28 mouse cellular contexts compared by ENCODE assay signal in genomic region chr9:94950676-94951075, GRCm38 (mm10).
DNase-seq lines count a peak whose midpoint lies in the region; ATAC-seq and TF ChIP-seq lines count a peak whose summit lies in the region.
"Had no signal": no experiment of that assay in that cellular context is flagged by ENCODE, and none has a peak within 500 bp of the region (broad histone marks: within the 10 kb centered on the region; RNA-seq: fewer than 3 reads in every experiment).

No protein-coding gene starts in this region.

- H3K79me2 ChIP-seq in myocyte (ENCODE audit: control insufficient read depth, insufficient read depth): no peaks in the 10 kb centered on the region

- peak; percentile 7 for DNase-seq in embryonic facial prominence, embryonic 14.5 days (ENCODE audit: low spot score)
- DNase-seq in embryonic facial prominence, embryonic 10.5 days (ENCODE audit: low spot score): no peak
- DNase-seq in right cerebral cortex, adult 18-20 months: peak; percentile 14
- no peak for DNase-seq in right cerebral cortex, postnatal 4 days
- DNase-seq in liver, postnatal 0 days: no peak
- no peak for DNase-seq in frontal cortex, postnatal 14 days (ENCODE audit: low spot score in 2 of 2)
- DNase-seq: adrenal gland, adult 2 months; cerebellum, adult 8-10 months; gastrocnemius, postnatal 10 days; heart, postnatal 14 days; kidney, adult 2 months; kidney, postnatal 10 days; liver; lung, embryonic 14.5 days; lung, postnatal 14 days; right cerebral cortex, postnatal 14 days; spleen, adult 18-20 months; thymus, postnatal 14 days had no signal

- no peak overlapping the region for H3ac ChIP-seq in myocyte (ENCODE audit: control insufficient read depth, insufficient read length)

- H3K9ac ChIP-seq in embryonic facial prominence, embryonic 14.5 days (ENCODE audit: low read depth, low read length): no peak overlapping the region
- no peak overlapping the region for H3K9ac ChIP-seq in liver, postnatal 0 days (replicated peaks)
- H3K9ac ChIP-seq: embryonic facial prominence, embryonic 15.5 days; forebrain, embryonic 13.5 days; liver, embryonic 14.5 days; lung, embryonic 14.5 days; midbrain, embryonic 12.5 days; neural tube, embryonic 13.5 days had no signal

- TF ChIP-seq EP300 in liver, postnatal 0 days (IDR thresholded peaks at IDR 0.05; ENCODE audit: low read depth): no peak

- no peaks in the 10 kb centered on the region for H3K9me3 ChIP-seq in embryonic facial prominence, embryonic 14.5 days (ENCODE audit: control insufficient read depth, low read length)
- H3K9me3 ChIP-seq in embryonic facial prominence, embryonic 10.5 days: no peaks in the 10 kb centered on the region
- no peaks in the 10 kb centered on the region for H3K9me3 ChIP-seq in liver, postnatal 0 days (ENCODE audit: low read length)
- H3K9me3 ChIP-seq: embryonic facial prominence, embryonic 15.5 days; forebrain, embryonic 13.5 days had no signal

- no peak overlapping the region for H3K27ac ChIP-seq in embryonic facial prominence, embryonic 14.5 days (replicated peaks; ENCODE audit: low read depth, low read length)
- H3K27ac ChIP-seq in embryonic facial prominence, embryonic 10.5 days (replicated peaks): no peak overlapping the region
- H3K27ac ChIP-seq in liver, postnatal 0 days (ENCODE audit: low read depth): no peak overlapping the region
- H3K27ac ChIP-seq: embryonic facial prominence, embryonic 15.5 days; forebrain, embryonic 13.5 days; liver, embryonic 14.5 days; midbrain, embryonic 12.5 days; neural tube, embryonic 13.5 days had no signal

- no peaks in the 10 kb centered on the region for H3K36me3 ChIP-seq in embryonic facial prominence, embryonic 14.5 days (ENCODE audit: control insufficient read depth, insufficient read depth, low read length)
- no peaks in the 10 kb centered on the region for H3K36me3 ChIP-seq in embryonic facial prominence, embryonic 10.5 days (replicated peaks)
- no peaks in the 10 kb centered on the region for H3K36me3 ChIP-seq in myocyte (ENCODE audit: control insufficient read depth, insufficient read depth)
- no peaks in the 10 kb centered on the region for H3K36me3 ChIP-seq in liver, postnatal 0 days (replicated peaks; ENCODE audit: insufficient read depth, low read length)
- H3K36me3 ChIP-seq: embryonic facial prominence, embryonic 15.5 days; midbrain, embryonic 12.5 days; neural tube, embryonic 13.5 days had no signal

- TF ChIP-seq POLR2A in myocyte (IDR thresholded peaks at IDR 0.05; ENCODE audit: insufficient read length, low read depth): no peak

- H3K27me3 ChIP-seq in embryonic facial prominence, embryonic 14.5 days (replicated peaks; ENCODE audit: control insufficient read depth, insufficient read depth, low read length): no peaks in the 10 kb centered on the region
- H3K27me3 ChIP-seq in embryonic facial prominence, embryonic 10.5 days (replicated peaks; ENCODE audit: low read depth, poor library complexity, severe bottlenecking): no peaks in the 10 kb centered on the region
- no peaks in the 10 kb centered on the region for H3K27me3 ChIP-seq in myocyte (ENCODE audit: control insufficient read depth, insufficient read depth, insufficient read length)
- no peaks in the 10 kb centered on the region for H3K27me3 ChIP-seq in liver, postnatal 0 days (ENCODE audit: insufficient read depth, low read length)
- H3K27me3 ChIP-seq: embryonic facial prominence, embryonic 15.5 days; forebrain, embryonic 13.5 days; midbrain, embryonic 12.5 days; neural tube, embryonic 13.5 days had no signal

- ATAC-seq in embryonic facial prominence, embryonic 14.5 days (ENCODE audit: low read depth): no peak
- peak; percentile 68 for ATAC-seq in granulocyte monocyte progenitor cell, adult 5-6 weeks (replicated peaks; ENCODE audit: poor library complexity, severe bottlenecking)
- ATAC-seq in liver, postnatal 0 days: no peak
- ATAC-seq: activated CD4-positive, CD25-positive, alpha-beta regulatory T cell, adult 4 months; CD4-positive, CD25-positive, alpha-beta regulatory T cell, adult 4 months; forebrain, embryonic 13.5 days; hindbrain, embryonic 16.5 days had no signal

- no peak overlapping the region for H3K4me2 ChIP-seq in embryonic facial prominence, embryonic 14.5 days (ENCODE audit: low read depth, low read length)
- H3K4me2 ChIP-seq in myocyte (ENCODE audit: low read depth): no peak overlapping the region
- H3K4me2 ChIP-seq in liver, postnatal 0 days (ENCODE audit: low read depth, low read length): no peak overlapping the region
- H3K4me2 ChIP-seq: embryonic facial prominence, embryonic 15.5 days; forebrain, embryonic 13.5 days; lung, embryonic 14.5 days; midbrain, embryonic 12.5 days; neural tube, embryonic 13.5 days had no signal

- 34% methylated on average over 3 of the region's 3 CpGs for WGBS in embryonic facial prominence, embryonic 14.5 days
- WGBS in embryonic facial prominence, embryonic 10.5 days: 48% methylated on average over 3 of the region's 3 CpGs
- WGBS in liver, postnatal 0 days (ENCODE audit: insufficient replicate concordance): 27% methylated on average over 3 of the region's 3 CpGs

- no peaks in the 10 kb centered on the region for H3K4me1 ChIP-seq in embryonic facial prominence, embryonic 14.5 days (ENCODE audit: control insufficient read depth, insufficient read depth, low read length)
- H3K4me1 ChIP-seq in embryonic facial prominence, embryonic 10.5 days: peaks cover 7% of the 10 kb centered on the region; the same call in 1 of the 2 replicates
- no peaks in the 10 kb centered on the region for H3K4me1 ChIP-seq in liver, postnatal 0 days (ENCODE audit: insufficient read depth)
- H3K4me1 ChIP-seq: embryonic facial prominence, embryonic 15.5 days; forebrain, embryonic 13.5 days; midbrain, embryonic 12.5 days; neural tube, embryonic 13.5 days had no signal

- TF ChIP-seq CTCF in liver, postnatal 0 days (IDR thresholded peaks at IDR 0.05; ENCODE audit: low read depth): no peak

- no peak overlapping the region for H3K4me3 ChIP-seq in embryonic facial prominence, embryonic 14.5 days (ENCODE audit: low read depth, low read length)
- H3K4me3 ChIP-seq in embryonic facial prominence, embryonic 10.5 days: no peak overlapping the region
- no peak overlapping the region for H3K4me3 ChIP-seq in myocyte
- no peak overlapping the region for H3K4me3 ChIP-seq in liver, postnatal 0 days (ENCODE audit: low read depth, low read length)
- H3K4me3 ChIP-seq: embryonic facial prominence, embryonic 15.5 days; forebrain, embryonic 13.5 days; midbrain, embryonic 12.5 days; neural tube, embryonic 13.5 days had no signal

TF ChIP-seq in myocyte, 11 proteins besides CTCF, POLR2A, EP300 and RAD21:
- TF ChIP-seq CEBPB (IDR thresholded peaks at IDR 0.05; ENCODE audit: insufficient read depth, poor library complexity, severe bottlenecking): 0 out of 2 replicates have a peak, but pooled peaks have one; percentile 51
- no peak for TF ChIP-seq E2F4 (IDR thresholded peaks at IDR 0.05; ENCODE audit: insufficient read depth)

Comparison
In these comparisons a context has a peak if more than half of its experiments do, and no peak if none do; other contexts are left out.
1. DNase-seq: peak in embryonic facial prominence, embryonic 14.5 days (single experiment) and right cerebral cortex, adult 18-20 months (single experiment); none in embryonic facial prominence, embryonic 10.5 days (single experiment), right cerebral cortex, postnatal 4 days (single experiment), liver, postnatal 0 days (single experiment) and frontal cortex, postnatal 14 days (0 of 2).